15 mouse cellular contexts compared by ENCODE assay signal in the genomic region with DNA sequence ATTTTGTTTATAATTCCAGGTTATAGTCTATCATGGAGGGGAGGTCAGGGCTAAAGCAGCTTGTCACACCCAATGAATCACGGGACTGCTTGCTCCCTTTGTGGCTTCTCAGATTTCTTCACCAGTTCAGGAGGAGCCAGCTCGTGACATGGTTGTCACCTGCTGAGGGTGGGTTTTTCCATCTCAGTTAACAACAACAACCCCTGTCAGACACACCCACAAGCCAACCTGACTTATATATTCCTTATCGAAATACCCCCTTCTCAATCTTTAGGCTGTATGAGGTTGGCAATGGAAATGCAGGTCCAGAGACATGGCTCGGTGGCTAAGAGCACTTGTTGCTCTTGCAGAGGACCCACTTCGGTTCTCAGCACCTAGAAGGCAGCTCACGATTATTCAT.
"Had no signal": no experiment of that assay in that cellular context is flagged by ENCODE, and none has a peak within 500 bp of the region (broad histone marks: within the 10 kb centered on the region; RNA-seq: fewer than 3 reads in every experiment).

No protein-coding gene starts in this region.

- H3K36me3 ChIP-seq: midbrain, embryonic 10.5 days; midbrain, embryonic 12.5 days; neural tube, embryonic 12.5 days had no signal

- H3K4me3 ChIP-seq: midbrain, embryonic 10.5 days; midbrain, embryonic 12.5 days; neural tube, embryonic 12.5 days had no signal

- H3K27me3 ChIP-seq: midbrain, embryonic 12.5 days; neural tube, embryonic 12.5 days had no signal

- H3K4me1 ChIP-seq: midbrain, embryonic 12.5 days; neural tube, embryonic 12.5 days had no signal

- H3K4me2 ChIP-seq: lung, embryonic 14.5 days; midbrain, embryonic 12.5 days; neural tube, embryonic 12.5 days had no signal

- ATAC-seq: midbrain, embryonic 16.5 days had no signal

- H3K9ac ChIP-seq: lung, embryonic 14.5 days; midbrain, embryonic 12.5 days; neural tube, embryonic 12.5 days had no signal

- H3K27ac ChIP-seq: midbrain, embryonic 10.5 days; midbrain, embryonic 12.5 days; neural tube, embryonic 12.5 days had no signal

- H3K9me3 ChIP-seq: midbrain, embryonic 10.5 days; midbrain, embryonic 12.5 days; neural tube, embryonic 12.5 days had no signal

- DNase-seq: lung, adult 18-20 months; lung, embryonic 14.5 days; lung, postnatal 10 days; lung, postnatal 4 days; midbrain, embryonic 14.5 days; right cerebral cortex, postnatal 25 days; right cerebral cortex, postnatal 4 days; spleen, adult 18-20 months; thymus, adult 18-20 months; thymus, postnatal 14 days; thymus, postnatal 36 days had no signal
